Mouse (Mus musculus): ENCODE data around the gene Ddias.

DNA sequence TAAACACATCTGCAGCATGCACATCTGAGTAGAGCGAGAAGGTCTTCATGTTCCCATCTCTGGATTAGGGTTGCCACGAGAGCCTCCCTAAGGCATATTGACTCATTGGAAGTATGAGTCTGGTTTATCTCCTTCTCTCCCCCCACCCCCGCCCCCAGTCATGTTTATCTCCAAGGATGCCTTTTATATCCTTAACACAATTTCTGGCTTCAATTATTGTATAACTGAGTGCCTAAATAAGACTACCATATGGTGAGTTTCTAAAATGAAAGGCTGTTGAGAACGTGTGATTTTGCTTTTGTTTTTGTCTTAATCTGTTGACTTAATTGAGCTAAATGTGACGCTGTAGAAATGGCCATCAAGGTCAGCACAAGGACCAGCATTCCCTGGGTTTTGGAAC lies 22.0 kb upstream of the Ddias start:
- TF ChIP-seq CTCF (IDR thresholded peaks at IDR 0.05) (no peak), EP300 (IDR thresholded peaks at IDR 0.05) (no peak)

Data from lung, postnatal 0 days (tissue).